Mouse (Mus musculus) cerebellum, adult 2 months (tissue): ENCODE results near the gene Arhgap15.

Source experiments
- CTCF ChIP-seq: fragments of 200-500 bp; IDR thresholded peaks from 2 replicates; pipeline ENCODE4 v1.5.1; 2011; ENCODE audit warnings: low read depth, mild to moderate bottlenecking, control low read depth, low read length, moderate library complexity, borderline replicate concordance; ENCODE audit not compliant: insufficient read depth
- POLR2A ChIP-seq: fragments of 200-500 bp; IDR thresholded peaks from 2 replicates; pipeline ENCODE4 v1.6.1; 2011; ENCODE audit warnings: low read length, control low read depth, borderline replicate concordance; ENCODE audit not compliant: insufficient read depth

DNA sequence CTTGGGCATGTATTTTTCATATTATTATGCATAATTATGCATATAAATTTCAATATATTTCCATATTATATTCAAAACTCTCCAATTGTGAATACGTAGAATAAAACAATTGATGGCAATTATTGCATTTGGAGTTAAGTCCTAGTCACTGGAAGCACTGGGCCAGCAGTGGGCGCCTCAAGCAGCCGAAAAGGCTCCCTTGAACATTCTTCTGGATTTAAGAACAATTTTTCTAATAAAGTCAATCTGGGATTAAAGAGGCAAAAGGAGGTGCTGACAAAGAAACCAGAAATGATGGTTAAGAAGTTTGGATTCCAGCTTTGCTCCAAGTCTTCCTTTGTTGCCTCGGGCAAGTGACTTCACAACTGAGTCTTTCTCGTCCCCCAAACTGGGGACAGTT lies 355.1 kb downstream of the Arhgap15 start:
- TF ChIP-seq CTCF (no peak), POLR2A (no peak)
